Mouse (Mus musculus) cerebellum, adult 11 months (tissue): Measurements from ENCODE around the gene Grin2c.

ENCODE experiments used
- DNase-seq: peaks from one replicate; pipeline ENCODE4 v3.0.0; 2022

Grin2c gene

DNA sequence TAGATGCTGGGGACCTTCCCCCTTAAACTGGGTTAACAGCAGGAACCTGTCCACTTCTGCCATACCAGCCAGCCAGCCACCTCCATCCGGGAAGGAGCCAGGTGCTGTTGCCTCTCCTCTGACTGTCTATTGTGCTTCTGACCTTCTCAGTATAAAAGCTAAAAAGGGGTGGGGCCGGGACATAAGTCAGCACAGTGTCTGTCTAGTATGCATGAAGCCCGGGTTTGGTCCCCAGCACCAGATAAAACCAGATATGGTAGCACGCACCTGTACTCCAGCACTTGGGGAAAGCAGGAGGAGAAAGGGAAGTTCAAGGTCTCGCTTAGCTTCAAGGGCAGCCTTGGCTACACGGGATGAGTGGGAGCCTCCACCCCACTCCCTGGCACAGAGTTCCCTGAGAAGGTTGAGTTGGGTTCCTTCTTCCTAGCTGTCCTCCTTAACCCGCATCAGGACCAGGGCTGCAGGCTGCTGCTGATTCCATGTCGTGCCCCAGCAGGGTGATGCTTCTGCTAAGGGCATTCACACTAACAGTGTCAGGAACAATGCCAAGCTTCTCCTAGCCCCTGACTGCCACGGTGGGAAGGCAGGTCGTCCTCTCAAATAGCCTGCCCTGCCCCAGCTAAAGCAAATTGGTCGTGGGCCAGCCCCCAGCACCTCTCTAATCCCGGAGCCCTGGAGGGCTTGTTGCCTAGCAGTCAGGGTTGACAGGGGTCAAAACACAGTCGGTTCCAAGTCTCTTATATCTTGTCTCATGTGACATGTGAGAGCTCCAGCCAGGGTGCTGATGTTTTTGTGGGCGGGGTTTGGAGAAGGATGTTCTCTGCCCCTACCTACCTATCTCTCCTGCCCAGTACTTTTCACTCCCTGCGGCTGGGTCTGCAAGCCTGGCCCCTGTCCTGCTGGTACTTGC lies 37.8 kb downstream of the Grin2c start:
- no peak for DNase-seq

GRCm38 (mm10) chr11:115228430-115228829 lies 38.6 kb downstream of the Grin2c start:
- DNase-seq = no peak

- DNase-seq = no peak
Measured at GRCm38 (mm10) chr11:115227640-115228039, 39.4 kb downstream of the Grin2c start.

DNA sequence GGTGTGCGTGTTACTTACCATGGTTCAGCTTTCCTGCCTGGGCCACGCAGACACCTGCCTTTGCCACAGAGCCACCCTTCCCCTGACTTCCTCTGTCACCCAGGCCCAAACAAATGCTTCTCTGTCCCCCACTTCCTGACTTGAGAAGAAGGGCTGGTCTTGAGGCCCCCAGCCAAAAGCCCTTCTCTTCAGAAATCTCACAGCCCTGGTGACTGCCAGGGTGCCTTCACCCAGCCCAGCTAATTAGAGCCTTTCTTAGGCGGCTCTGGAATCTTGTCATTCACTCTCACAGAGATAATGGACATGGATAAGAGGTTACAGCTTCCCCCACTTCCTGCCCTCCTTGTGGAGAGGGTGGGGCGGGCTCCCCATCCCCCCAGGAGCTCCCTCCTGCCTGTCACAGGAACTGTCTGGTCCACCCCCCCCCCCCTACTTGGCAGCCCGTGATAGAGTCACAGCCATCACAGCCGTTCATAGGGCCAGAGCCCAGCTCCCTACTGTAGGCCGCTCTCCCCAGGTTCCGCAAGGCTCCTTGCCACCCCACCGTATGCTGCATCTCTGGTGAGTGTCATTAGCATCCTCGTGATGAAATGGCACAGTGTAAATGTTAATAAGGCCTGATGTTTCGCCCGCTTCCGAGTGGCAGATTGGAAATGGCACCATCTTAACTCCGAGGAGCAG lies 40.1 kb downstream of the Grin2c start:
- no peak for DNase-seq

GRCm38 (mm10) chr11:115225301-115225700 lies 41.7 kb downstream of the Grin2c start:
- no peak for DNase-seq

DNA sequence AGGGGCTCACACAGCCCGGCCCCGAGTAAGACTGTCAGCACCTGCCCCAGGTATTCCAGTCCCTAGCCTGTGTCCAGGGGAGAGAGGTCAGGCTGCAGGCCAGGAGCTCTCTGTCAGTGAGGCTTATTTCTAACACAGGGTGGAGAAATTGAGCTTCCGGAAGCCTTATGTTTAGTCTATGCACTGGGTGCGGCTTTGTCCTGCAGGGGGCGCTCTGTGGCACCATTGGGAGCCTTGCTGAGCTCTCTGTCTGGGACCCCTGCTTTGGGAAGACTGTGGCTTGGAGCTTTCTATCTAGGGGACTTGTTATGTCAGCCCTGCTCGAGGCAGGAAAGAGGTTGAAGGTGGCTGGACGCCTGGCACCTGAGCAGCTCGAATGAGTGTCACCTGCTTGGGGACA lies 42.2 kb downstream of the Grin2c start:
- peak; percentile 68 for DNase-seq

- no peak for DNase-seq
Measured at GRCm38 (mm10) chr11:115223877-115224276, 43.2 kb downstream of the Grin2c start.

GRCm38 (mm10) chr11:115223451-115223850 lies 43.6 kb downstream of the Grin2c start:
- DNase-seq = no peak

GRCm38 (mm10) chr11:115222570-115222969 lies 44.5 kb downstream of the Grin2c start:
- DNase-seq = no peak

DNA sequence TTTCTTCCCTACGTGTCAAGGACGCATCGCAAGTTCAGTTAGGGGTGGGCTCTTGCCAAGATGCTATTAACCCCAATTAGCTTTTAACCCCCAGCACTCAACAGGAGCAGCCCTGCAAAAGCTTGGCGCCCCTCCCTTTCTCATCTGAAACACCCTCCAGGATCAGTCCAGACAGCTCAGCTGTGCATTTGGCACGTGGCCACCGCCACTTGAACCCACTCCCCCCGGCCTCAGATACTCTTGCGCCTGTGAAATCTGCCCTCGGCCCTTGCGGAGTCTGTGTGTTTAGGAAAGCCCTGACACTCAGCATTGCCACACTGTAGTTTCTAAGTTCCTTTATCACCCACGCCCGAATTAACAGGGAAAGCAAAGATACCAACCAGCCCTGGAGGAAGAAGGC lies 45.0 kb downstream of the Grin2c start:
- DNase-seq = no peak

DNA sequence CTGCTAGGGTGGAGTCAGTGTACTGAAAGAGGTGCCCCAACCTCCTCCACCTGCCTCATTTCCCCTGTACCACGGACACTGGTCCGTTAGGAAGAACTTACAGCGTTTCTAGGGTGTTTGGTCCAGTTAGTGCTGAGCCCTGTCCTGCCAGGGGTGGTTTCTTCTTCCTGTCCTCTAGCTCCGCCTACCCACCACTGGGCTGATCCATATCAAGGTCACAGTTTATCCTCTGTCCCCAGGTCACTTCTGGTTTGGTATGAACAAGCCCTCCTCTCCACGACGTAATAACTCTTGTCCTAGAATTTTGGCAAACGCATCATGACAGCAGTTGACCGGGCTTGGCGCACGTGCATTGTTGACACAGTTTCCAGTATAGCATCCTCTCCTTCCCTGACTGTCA lies 47.4 kb downstream of the Grin2c start:
- no peak for DNase-seq

- no peak for DNase-seq
Measured at GRCm38 (mm10) chr11:115219263-115219662, 47.8 kb downstream of the Grin2c start.

- peak; percentile 93 for DNase-seq
Measured at GRCm38 (mm10) chr11:115217439-115218410, 49.3 kb downstream of the Grin2c start.

DNA sequence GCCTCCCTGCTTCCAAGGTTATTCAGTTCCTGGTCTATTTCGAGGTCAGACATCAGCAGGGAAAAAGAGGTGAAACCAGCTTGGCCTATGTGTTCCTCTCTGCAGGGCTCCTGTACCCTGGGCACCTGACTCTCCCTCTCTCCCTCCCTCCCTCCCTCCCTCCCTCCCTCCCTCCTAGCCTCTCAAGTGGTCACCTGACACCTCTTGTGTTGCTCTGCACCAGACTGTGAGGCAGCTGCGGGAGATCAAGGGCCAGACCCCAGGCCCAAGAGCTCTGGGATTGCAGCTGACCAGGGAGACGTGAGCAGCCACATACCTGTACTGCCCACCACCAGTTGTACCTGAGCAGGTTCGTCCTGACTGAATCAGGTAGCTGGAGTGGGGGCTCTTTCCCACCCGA lies 51.9 kb downstream of the Grin2c start:
- DNase-seq = no peak

GRCm38 (mm10) chr11:115212116-115212515 lies 54.9 kb downstream of the Grin2c start:
- peak; percentile 79 for DNase-seq

DNA sequence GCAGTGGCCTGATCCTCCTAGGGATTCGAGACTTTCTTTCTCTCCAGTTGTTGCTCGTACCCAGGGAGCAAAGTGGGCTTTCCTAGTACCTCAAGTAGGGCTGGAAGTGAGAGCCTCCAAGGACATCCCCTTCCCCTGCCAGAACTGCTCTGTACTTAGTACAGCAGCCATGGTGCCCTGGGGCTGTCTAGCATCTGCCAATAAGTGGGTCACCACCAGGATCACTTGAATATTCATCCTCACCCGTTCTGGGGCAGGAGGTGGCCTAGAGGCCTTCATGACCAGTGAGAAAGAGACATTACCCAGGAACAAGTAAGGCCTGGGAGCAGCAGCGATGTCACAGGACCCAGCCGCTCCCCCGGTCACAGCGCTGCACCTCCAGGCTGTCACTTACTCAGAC lies 57.1 kb downstream of the Grin2c start:
- peak; percentile 27 for DNase-seq

GRCm38 (mm10) chr11:115208776-115209732 lies 58.0 kb downstream of the Grin2c start:
- peak; percentile 68 for DNase-seq

DNA sequence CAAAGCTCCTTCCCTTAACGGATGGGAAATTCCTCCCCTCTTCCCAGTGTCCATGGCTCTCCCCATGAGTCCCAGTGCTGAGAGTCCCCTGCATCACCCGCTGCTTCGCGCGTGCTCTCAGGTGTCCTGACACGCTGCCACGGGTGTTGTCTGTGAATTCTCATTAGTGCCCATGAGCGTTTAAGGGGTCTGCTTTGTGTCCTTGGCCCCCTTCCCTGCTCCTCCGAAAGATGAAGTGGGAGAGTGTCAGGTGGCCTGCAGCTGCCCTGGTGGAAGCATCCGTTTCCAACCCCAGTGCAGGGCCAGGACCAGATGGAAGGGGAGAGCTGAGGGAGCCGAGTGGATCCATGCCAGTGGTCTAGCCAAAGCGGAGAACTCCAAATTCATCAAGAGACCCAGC lies 58.9 kb downstream of the Grin2c start:
- no peak for DNase-seq

DNA sequence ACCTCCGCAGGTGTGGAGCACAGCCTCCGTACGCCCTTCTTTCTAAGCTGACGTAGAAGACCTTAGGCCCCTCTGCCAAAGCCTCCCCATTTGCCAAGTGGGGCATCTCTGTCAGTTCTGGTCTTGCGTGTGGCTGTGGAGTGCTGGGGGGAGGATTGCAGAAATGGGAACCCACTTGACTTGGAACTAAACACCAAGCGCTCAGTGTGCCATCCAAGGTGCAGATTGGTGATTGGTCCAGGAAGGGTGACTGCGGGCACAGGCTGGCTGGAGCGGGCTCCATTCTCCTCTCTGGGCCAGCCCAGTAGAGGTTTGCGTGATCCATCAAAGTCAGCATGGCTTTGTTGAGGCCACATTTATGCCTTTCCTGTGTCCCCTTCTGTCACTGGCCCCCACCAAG lies 64.3 kb downstream of the Grin2c start:
- DNase-seq = no peak

- peak; percentile 94 for DNase-seq
Measured at GRCm38 (mm10) chr11:115202316-115202715, 64.7 kb downstream of the Grin2c start.

- no peak for DNase-seq
Measured at GRCm38 (mm10) chr11:115200520-115200919, 66.5 kb downstream of the Grin2c start.
